8 mouse cellular contexts compared by ENCODE assay signal in genomic region chr8:60505653-60506521, GRCm38 (mm10). TPM values are rescaled to one million over a fixed set of nuclear protein-coding genes. Genes with fewer than 3 reads are reported as not detected.
A peak's percentile ranks its signal among the peaks of the same experiment; 100 is the strongest.
DNase-seq lines count a peak whose midpoint lies in the region; ATAC-seq and TF ChIP-seq lines count a peak whose summit lies in the region.

TSS of gene Aadat (plus strand) at chr8:60505932.

- peak; percentile 87 for DNase-seq in R1 (ENCODE audit: low read depth, low spot score)
- peak; percentile 89 for DNase-seq in cerebellum, adult 9-10 months
- DNase-seq in frontal cortex, postnatal 10 days (ENCODE audit: low spot score in 2 of 2) = peak; percentile 65 to 66
- peak; percentile 66 to 88 for DNase-seq in layer of hippocampus, postnatal 14 days (ENCODE audit: low spot score in 2 of 2)
- DNase-seq in lung, postnatal 0 days (ENCODE audit: low spot score) = peak; percentile 83
- peak; percentile 92 for DNase-seq in retina, postnatal 1 day
- DNase-seq in thymus, postnatal 10 days (ENCODE audit: low spot score in 2 of 2) = no peak

- H3K9ac ChIP-seq in hindbrain, embryonic 13.5 days = peak within 1 kb of the TSS; percentile 85
- no peak within 1 kb of the TSS for H3K9ac ChIP-seq in lung, postnatal 0 days (replicated peaks; ENCODE audit: low read depth)

- H3K27ac ChIP-seq in hindbrain, embryonic 13.5 days = peak within 1 kb of the TSS; percentile 70
- H3K27ac ChIP-seq in lung, postnatal 0 days (ENCODE audit: low read length) = no peak within 1 kb of the TSS

- H3K36me3 ChIP-seq in hindbrain, embryonic 13.5 days = no peaks in the 10 kb centered on the region
- no peaks in the 10 kb centered on the region for H3K36me3 ChIP-seq in lung, postnatal 0 days (ENCODE audit: insufficient read depth, low read length)

- peak; percentile 98 for ATAC-seq in hindbrain, embryonic 13.5 days (ENCODE audit: low FRiP score)
- peak; percentile 85 for ATAC-seq in lung, postnatal 0 days

- TF ChIP-seq CTCF in lung, postnatal 0 days (IDR thresholded peaks at IDR 0.05) = peak; percentile 84

- no peaks in the 10 kb centered on the region for H3K9me3 ChIP-seq in hindbrain, embryonic 13.5 days
- no peaks in the 10 kb centered on the region for H3K9me3 ChIP-seq in lung, postnatal 0 days (ENCODE audit: low read length)

- H3K4me3 ChIP-seq in hindbrain, embryonic 13.5 days = peak within 1 kb of the TSS; percentile 61
- H3K4me3 ChIP-seq in lung, postnatal 0 days (ENCODE audit: low read depth, low read length) = peak within 1 kb of the TSS; percentile 33

- peaks cover 8% of the 10 kb centered on the region; the same call in 1 of the 2 replicates for H3K4me1 ChIP-seq in hindbrain, embryonic 13.5 days (replicated peaks)
- no peaks in the 10 kb centered on the region for H3K4me1 ChIP-seq in lung, postnatal 0 days (ENCODE audit: insufficient read depth, low read depth, low read length)

- WGBS in hindbrain, embryonic 13.5 days = under 1% methylated on average over 25 of the region's 25 CpGs
- 1% methylated on average over 25 of the region's 25 CpGs for WGBS in lung, postnatal 0 days

- TF ChIP-seq EP300 in lung, postnatal 0 days (IDR thresholded peaks at IDR 0.05) = no peak

- H3K27me3 ChIP-seq in hindbrain, embryonic 13.5 days = no peaks in the 10 kb centered on the region
- no peaks in the 10 kb centered on the region for H3K27me3 ChIP-seq in lung, postnatal 0 days (replicated peaks; ENCODE audit: insufficient read depth, low read length)

- peak within 1 kb of the TSS; percentile 98 for H3K4me2 ChIP-seq in hindbrain, embryonic 13.5 days
- H3K4me2 ChIP-seq in lung, postnatal 0 days (replicated peaks; ENCODE audit: low read depth, low read length) = peak within 1 kb of the TSS; percentile 64

RNA-seq across cellular contexts. Expression of gene Aadat, which starts in this region (rescaled TPM):
- 0.89 and 1.1 TPM in 2 replicates for polyA plus RNA-seq in hindbrain, embryonic 13.5 days (2015; fragmentation: Nextera tagmentation; extraction: Ambion mirVana)
- total RNA-seq in layer of hippocampus, postnatal 14 days (2021) = under 1 TPM; 0.31 to 0.99 TPM
- polyA plus RNA-seq in lung, postnatal 0 days (2015; fragmentation: Nextera tagmentation; extraction: Ambion mirVana) = 0.07 TPM in 1 of 2 replicates, not detected in the other

Comparison
In these comparisons a context has a peak if more than half of its experiments do, and no peak if none do; other contexts are left out.
1. Peak in DNase-seq in layer of hippocampus, postnatal 14 days; RNA of the gene not detected or under 1 TPM.
2. Peak in DNase-seq, ATAC-seq, H3K4me3 ChIP-seq and H3K4me2 ChIP-seq in lung, postnatal 0 days; RNA of the gene not detected or under 1 TPM.
3. DNase-seq: peak in R1 (single experiment), cerebellum, adult 9-10 months (single experiment), frontal cortex, postnatal 10 days (2 of 2) and retina, postnatal 1 day (single experiment); none in thymus, postnatal 10 days (0 of 2).